Mouse (Mus musculus) frontal cortex, postnatal 14 days (tissue): ENCODE measurements around the gene Bloc1s1.

ENCODE experiments used
- DNase-seq, 2 experiments: peaks; one replicate each; pipeline ENCODE4 v3.0.0; 2022; ENCODE audit warnings: low spot score in 2 of 2

Bloc1s1 gene

DNA sequence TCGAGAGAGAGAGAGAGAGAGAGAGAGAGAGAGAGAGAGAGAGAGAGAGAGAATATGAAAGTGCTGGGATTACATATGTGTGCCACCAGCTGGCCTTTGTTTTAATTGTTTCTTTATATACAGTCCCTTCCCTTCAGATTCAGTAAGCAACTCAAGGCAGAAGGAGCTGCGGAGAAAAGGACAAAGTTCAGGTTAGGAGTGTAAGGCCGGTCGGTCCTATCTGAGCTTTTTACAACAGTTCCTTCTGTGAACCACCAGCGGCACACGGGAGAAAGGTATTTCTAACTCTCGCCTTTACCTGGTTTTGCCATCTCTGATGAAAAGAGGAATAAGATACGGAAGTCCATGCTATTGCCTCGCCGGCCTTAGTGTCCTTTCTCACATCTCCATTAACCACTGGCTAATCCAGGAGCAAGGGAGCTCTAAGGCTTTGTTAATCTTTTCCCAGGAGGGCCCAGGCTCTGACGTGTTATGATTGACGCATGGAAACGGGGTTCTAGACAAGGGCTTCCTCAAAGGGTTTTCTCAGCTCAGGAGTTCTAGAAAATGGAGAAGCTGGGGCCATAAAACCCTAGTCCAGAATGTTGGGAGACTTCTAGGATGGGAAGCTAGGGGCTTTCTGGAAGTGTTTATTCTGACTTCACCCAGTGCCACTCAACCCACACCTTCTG is 14.9 kb downstream of the Bloc1s1 start:
- no peak for DNase-seq

GRCm38 (mm10) chr10:128904812-128905211 is 19.0 kb downstream of the Bloc1s1 start:
- DNase-seq: no peak

DNA sequence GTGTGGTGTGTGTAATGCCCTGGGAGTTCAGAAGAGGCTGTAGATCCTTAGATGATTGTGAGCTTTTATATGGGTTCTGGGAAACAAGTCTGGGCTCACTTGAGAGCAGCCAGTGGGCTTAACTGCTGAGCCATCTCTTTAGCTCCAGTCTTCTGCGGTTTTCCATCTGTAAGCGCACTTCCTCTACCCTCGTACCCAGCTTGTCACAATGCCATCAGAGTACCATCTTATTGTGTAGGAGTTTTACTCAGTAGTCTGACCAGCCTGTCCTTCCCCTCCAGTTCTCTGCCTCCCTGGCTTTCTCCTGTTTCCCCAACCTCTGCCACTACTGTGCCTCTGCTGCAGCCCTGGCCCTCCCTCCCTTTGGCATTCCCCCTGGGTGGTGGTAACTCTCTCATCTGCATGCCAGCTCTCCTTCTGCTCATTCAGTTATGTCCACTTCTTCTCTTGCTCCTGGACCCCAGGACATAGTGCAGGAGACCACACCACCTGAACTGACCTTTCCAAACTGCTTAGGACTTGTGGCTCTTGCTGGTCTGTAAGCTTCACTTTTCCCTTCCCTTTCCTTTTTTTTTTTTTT is 21.3 kb downstream of the Bloc1s1 start:
- DNase-seq: no peak

DNA sequence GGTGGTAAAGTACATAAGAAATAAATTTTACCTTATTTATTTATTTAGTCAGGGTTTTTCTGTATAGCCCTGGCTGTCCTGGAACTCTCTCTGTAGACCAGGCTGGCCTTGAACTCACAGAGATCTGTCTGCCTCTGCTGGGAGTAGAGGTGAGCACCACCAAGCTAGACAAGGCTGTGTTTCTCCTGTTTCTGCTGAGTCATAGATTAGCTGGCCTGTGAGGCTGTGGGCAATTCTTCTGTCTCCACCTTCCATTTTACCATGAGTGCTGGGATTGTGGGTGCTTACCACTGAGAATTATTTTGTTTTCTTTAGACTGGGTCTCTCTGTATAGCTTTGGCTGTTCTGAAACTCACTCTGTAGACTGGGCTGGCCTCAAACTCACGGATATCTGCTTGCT is 22.4 kb downstream of the Bloc1s1 start:
- no peak for DNase-seq

DNA sequence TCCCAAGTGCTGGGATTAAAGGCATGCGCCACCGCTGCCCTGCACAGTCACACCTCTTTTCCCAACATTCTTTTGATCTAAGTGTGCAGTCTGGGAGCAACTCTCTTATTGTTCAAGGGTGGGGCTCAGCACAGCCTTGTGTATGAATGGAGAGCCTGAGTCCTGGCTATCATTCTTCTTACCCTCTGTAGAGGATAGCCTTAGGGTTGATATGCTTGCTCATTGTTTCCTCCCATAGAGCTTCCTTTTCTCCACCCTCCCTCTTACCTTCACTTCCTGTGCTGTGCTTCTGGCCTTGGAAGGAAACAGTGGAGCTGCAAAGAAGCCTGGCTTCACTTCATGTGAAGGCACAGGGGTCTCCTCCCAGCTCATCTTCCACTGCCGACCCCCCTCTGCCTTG is 23.1 kb downstream of the Bloc1s1 start, which contains the start of gene Cd63:
Gene Cd63 (plus strand): TSS at position 292 of the 400 bp plus-strand sequence.
- DNase-seq: no peak

DNA sequence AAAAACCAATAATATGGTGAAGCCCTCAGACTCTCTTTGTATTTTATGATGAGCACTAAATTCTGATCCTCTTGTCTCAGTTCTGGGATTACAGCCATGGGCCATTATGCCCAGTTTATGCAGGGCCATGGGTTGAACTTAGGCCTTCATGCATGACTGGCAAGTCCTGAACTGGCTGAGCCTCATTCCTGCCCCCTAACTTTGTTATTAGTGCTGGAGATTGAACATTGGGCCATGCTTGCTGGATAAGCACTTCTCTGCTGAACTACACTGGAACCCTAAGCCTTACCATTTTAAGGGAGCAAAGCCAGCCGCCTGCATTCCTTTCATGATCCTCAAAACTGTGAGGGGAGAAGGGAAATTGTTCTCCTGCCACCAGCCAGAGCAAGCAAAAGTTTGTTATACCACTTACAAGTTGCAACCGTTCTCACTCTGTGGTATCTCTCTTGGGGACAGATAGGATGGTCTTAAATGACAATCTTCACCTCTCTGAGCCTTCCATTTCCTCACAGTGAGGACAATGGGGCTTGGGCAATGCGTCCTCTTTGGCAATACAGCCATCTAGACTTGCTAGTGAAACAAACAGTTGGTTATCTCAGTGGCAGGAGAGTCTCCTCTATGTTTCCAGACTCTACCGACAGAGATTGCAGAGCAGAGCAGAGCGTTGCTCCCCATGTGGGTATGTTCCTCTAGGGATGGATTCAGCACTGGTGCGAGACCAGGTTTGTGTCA is 23.9 kb downstream of the Bloc1s1 start:
- DNase-seq: no peak

DNA sequence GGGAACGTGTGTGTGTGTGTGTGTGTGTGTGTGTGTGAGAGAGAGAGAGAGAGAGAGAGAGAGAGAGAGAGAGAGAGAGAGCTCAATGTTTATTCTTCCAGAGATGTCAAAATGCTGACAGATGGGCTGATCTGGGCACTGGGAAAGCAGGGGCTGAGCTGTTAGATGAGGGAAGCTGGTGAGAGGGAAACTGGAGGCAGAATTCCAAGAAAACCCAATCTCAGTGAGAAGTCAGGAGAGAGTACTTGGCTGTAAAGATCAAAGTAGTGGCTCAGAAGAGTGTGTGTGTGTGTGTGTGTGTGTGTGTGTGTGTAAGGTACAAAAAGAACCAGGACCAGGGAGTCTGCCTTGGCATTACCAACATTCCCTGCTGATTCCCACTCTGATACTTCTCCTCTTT is 26.3 kb downstream of the Bloc1s1 start:
- no peak for DNase-seq

DNA sequence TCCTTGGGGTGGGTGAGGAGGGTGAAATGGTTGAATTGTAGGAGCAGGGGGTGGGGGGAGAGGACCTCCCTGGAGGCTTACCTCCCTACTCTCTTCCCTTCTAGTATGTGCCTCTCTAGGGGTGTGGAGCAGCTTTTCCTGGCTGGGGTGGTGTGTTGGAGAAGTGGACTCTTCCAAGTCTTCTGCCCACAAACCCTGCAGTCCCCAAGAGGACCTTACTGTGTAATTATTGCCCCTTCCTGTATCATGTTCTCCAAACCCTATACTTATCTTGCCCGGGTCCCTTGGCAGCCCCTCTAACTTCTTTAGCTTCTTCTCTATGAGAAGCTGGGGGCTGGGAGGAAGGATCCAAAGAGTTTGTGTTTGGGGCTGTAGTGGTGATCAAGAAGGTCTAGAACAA is 27.0 kb downstream of the Bloc1s1 start:
- no peak for DNase-seq

DNA sequence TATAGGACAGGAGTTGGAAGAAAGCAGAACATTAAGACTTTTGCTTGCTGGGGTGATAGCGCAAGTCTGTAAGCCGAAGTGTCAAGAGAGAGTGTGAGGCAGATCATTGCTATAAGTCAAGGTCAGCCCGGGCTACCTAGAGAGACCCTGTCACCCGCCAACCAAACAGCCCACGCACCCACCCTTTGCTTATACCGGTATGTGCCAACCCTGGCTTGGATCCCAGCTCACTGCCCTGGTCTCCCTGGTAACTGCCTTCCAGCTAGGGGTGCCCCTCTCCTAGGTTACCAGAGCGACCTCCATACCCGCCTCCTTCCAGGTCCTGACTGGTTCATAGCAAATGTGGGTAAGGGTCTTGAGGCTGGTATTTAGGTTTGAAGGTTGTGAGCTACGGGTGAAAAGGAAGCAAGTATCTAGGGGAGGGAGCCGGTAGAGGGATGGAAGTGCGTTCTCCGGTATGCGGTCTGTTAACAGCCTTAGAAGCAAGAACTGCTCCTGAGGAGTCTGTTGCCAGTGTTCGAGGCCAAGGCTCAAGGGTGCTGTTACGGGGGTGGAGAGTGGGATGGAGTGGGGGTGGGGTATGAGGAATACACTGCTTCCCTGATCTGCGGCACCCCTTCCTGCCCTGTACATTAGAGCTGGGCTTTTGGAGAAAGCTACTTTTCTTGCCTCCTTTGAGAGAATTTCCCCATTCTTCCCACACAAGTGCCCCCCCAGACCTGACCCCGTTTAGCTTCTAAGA is 27.7 kb downstream of the Bloc1s1 start:
- DNase-seq: peak in 1 of 2 experiments; percentile 64

DNA sequence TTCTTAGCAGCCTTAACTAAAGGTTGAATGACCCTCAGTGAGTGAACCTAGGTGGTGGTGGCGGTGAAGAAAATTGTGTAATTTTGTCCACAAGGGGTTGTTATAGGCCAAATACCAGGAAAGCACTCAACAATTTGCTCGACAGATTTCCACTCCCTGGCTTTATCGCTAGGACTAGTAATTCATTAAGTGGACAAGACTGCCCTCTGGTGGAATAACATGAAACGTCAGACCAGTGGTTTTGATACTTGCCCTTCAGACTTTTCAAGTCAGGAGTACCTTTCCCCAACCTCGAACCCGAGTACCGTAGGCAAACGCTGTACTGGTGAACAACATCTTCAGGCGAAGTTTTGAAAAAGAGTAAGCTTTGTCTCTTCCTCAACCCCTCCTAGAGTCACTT is 28.4 kb downstream of the Bloc1s1 start:
- peak in 1 of 2 experiments; percentile 75 for DNase-seq

DNA sequence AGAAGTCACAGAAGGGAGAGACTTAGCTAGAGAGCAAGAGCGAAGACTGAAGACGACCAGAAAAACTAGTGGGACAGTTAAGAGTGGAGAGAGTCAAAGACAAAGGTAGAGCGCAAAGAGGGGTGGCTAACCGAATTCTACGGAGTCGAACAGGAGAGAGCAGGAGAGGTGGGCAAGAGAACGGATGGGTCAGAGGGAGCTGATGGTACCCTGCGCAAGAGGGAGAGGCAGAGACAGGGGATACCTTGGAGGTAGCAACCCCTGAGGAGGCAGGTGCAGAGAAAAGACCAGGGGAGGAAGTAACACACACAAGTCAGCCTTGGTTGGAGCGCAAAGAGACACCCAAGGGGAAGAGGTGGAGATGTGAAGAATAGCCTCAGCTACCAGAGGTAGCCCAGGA is 31.6 kb downstream of the Bloc1s1 start:
- no peak for DNase-seq

DNA sequence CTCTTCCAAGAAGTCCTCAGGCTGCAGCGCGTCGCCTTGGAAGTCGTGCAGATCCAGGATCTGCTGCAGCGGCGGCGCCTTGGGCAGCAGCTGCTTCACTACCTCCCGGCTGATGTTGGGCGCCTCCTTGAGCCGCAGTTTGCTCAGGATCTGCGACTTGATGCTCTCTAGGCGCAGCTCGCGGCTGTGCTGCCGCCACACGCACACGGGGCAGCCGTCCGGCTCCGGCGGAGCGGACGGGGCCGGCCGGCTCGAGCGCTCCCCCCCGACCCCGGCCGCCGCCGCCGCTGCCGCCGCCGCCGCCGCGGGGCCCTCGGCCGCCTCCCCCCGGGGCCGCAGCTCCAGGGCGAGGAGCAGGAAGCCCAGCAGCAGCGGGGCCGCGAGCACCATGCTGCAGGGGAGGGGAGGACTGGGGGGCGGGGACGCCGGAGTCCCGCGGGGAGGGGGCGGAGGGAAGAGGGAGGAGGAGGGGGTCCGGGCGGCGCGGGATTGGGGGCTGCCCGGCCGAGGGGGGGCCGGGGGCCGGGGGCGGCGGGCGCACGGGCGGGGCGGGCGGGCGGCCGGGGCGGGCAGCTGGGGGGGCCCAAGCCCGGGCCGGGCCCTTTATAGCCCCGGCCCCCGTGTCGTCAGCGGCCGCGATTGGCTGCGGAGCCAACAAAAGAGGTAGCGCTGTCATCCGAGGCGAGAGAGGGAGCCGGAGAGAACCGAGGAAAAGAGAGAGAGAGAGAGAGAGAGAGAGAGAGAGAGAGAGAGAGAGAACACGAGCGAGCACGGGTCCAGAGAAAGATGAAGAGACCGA is 32.3 kb downstream of the Bloc1s1 start, which contains the start of gene Gdf11:
Gene Gdf11 (minus strand): TSS at position 423 of the 799 bp plus-strand sequence.
- DNase-seq: no peak

GRCm38 (mm10) chr10:128890383-128891295 is 33.2 kb downstream of the Bloc1s1 start:
- no peak for DNase-seq

- DNase-seq: no peak
These were observed 34.0 kb downstream of the Bloc1s1 start for GRCm38 (mm10) chr10:128889846-128890245.

DNA sequence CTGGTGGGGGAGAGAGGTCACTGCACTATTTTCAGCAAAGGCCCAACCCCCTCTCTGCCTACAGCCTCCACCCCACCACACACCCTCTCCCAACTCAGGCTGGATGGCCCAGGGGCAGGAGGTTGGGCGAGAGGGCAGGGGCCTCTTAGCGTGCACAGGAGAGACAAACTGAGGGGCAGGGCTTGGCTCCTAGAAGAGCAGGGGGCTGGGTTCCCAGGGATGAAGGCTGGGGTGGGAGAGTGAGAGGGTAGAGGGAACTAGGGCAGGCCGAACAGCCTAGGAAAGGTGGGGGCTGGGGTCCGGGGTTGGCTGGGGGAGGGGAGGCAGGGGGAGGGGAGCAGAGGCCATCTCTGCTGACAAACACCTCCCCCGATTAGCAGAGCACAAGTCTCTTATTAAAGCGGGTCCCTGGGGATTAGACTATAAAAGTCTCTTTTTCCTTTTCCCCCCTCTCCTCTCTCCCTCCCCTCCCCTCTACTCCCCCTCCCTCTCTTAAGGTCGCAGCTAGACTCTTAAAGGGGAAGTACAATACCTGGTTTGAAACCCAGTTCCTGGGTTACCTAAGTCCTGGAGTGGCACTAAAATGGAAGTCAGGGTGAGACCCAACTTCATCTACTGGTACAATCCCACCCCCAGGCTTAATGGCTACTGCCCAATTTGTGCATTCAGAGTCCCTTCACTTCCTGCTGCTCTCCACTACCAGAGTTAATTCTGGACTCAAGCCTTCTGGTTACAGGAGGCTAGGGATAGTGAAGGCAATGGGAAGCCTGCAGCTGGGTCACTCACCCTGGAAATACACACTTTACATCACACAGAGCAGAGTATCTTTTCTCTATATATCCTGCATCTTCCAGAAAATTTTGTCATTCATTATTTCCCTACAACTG is 34.7 kb downstream of the Bloc1s1 start:
- DNase-seq: no peak

- DNase-seq: no peak
These were observed 41.8 kb downstream of the Bloc1s1 start for GRCm38 (mm10) chr10:128882067-128882466.

GRCm38 (mm10) chr10:128878811-128879210 is 45.0 kb downstream of the Bloc1s1 start:
- no peak for DNase-seq

DNA sequence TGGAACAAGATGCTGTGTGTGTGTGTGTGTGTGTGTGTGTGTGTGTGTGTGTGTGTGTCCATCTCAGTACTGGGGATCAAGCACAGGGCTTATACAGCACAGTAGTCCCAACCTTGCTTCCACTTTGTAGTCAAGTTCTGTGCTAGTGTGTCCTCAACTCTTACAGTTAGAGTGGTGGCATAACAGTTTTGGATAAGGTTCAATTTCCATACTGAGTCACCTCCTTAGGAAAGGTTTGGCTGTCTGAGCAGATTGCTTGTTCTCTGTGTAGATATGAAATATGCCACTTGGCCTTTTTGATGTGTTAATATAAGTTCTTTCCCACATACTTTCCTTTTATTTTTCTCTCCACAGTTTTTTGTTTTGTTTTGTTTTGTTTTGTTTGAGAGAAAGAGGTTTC is 45.5 kb downstream of the Bloc1s1 start:
- no peak for DNase-seq

GRCm38 (mm10) chr10:128870341-128870740 is 53.5 kb downstream of the Bloc1s1 start:
- no peak for DNase-seq
